Mouse (Mus musculus) bone marrow macrophage, adult 2 months (primary cell): ENCODE results near the gene Serpind1.

Source experiments
- CTCF ChIP-seq: IDR thresholded peaks from 2 replicates; pipeline ENCODE4 v1.5.1; 2012; ENCODE audit warnings: low read depth, mild to moderate bottlenecking, low read length, moderate library complexity
- POLR2A ChIP-seq: IDR thresholded peaks from 2 replicates; pipeline ENCODE4 v1.6.1; 2012; ENCODE audit warnings: mild to moderate bottlenecking, low read depth, low read length, borderline replicate concordance

- TF ChIP-seq POLR2A (no peak), CTCF (no peak)
Observed at GRCm38 (mm10) chr16:17392784-17393183, 61.6 kb downstream of the Serpind1 start.
